Mouse (Mus musculus) ovary, postnatal 36 days (tissue): ENCODE data around the gene Prpf19.

ENCODE experiments used
- DNase-seq: peaks from one replicate; pipeline ENCODE4 v3.0.0; 2022; ENCODE audit warnings: low spot score, mixed read lengths

Prpf19 gene

DNA sequence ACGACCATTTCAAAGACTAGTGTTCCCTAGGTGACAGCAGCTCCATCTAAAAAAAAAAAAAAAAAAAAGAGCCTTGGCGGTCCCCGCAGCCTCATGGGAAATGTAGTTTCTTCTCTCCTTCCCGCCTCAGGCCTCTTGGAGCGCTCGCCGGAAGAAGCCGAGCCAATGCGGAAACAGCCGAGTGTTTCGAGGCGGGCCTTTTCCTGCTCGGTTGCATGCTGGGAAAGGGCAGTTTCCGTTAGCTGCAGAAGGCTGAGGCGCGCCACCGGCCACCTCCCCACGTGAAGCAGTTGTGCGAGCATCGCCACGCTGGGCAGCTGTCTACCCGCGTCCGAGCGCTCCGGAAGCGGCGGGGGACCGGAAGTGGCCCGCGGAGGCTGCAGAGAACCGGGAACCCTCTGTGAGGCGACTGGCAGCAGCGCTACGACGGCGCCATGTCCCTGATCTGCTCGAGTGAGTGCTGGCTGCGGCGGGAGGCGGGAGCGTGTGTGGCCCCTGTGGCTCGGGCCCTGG lies at the start of gene Prpf19:
Prpf19 (plus strand) TSS at position 216 of the 513 bp plus-strand sequence.
- DNase-seq: peak; percentile 97

- DNase-seq: no peak
Observed at GRCm38 (mm10) chr19:10845454-10845853, 49.6 kb upstream of the Prpf19 start.

DNA sequence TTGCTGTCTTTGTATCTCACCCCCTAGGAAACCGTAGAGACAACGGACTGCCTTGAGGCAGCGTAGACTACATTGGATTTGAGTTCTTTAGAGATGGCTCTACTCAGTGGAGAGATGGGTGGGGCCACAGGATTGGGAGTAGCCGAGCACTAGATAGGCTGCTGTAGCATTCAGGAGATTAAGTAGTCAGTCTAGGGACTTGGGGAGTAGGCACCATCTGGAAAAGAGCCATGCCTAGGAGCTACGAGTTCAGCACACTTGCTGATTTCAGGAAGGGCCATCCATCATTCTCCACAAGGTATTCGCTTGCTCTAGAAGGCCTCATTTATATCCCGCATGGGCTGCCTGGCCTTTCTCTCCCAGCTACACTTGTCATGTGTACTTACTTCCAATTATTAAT lies 48.9 kb upstream of the Prpf19 start:
- no peak for DNase-seq

- DNase-seq: peak; percentile 49
Observed at GRCm38 (mm10) chr19:10847311-10848087, 47.5 kb upstream of the Prpf19 start.

GRCm38 (mm10) chr19:10855422-10855821 lies 39.6 kb upstream of the Prpf19 start:
- DNase-seq: no peak

GRCm38 (mm10) chr19:10856520-10856919 lies 38.5 kb upstream of the Prpf19 start:
- DNase-seq: no peak

GRCm38 (mm10) chr19:10860072-10860497 lies 34.9 kb upstream of the Prpf19 start:
- no peak for DNase-seq

DNA sequence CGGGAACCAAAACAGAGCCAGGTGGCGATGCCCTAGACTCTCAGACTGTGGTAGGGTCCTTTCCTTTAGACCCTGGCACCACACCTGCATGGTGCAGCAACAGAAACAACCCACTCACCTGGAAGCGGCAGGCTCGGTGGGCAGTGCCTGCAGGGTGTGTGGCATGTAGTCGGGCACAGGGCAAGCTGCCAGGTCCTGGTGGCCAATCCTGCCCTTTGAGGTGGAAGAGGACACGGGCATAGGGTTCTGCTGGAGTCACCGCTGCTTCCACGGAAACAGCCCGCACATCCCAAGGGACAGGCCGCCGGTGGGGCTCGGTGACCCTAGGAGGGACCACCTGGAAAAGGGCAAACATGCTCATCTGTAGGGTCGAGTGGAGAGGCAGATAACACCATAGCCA lies 28.7 kb upstream of the Prpf19 start:
- no peak for DNase-seq

- DNase-seq: no peak
Observed at GRCm38 (mm10) chr19:10867946-10868622, 26.9 kb upstream of the Prpf19 start.

GRCm38 (mm10) chr19:10868623-10869141 lies 26.3 kb upstream of the Prpf19 start:
- DNase-seq: no peak

GRCm38 (mm10) chr19:10869241-10869885 lies 25.7 kb upstream of the Prpf19 start:
- DNase-seq: peak; percentile 80

- no peak for DNase-seq
Observed at GRCm38 (mm10) chr19:10869886-10870527, 25.0 kb upstream of the Prpf19 start, which contains the start of gene Tmem132a. Gene Tmem132a, minus strand, starts transcription at chr19:10869940.

DNA sequence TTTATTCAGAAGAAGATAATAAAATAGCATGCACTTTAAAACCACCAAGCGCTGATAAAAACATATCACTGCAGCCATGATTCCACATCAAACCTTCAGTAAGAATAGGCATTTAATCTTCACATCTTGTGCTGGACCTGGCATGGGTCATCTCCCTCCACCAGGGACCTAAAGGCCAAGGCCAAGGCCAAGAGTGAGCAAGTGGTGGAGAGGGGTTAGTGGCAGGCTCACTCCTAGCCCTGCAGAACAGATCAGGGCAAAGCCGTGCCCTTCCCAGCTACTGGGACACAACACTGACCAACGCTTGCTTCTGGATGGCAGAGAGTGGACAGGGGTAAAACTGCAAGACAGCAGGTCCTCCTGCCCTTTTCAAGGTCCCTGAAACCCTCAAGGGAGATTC lies 24.4 kb upstream of the Prpf19 start:
- no peak for DNase-seq

DNA sequence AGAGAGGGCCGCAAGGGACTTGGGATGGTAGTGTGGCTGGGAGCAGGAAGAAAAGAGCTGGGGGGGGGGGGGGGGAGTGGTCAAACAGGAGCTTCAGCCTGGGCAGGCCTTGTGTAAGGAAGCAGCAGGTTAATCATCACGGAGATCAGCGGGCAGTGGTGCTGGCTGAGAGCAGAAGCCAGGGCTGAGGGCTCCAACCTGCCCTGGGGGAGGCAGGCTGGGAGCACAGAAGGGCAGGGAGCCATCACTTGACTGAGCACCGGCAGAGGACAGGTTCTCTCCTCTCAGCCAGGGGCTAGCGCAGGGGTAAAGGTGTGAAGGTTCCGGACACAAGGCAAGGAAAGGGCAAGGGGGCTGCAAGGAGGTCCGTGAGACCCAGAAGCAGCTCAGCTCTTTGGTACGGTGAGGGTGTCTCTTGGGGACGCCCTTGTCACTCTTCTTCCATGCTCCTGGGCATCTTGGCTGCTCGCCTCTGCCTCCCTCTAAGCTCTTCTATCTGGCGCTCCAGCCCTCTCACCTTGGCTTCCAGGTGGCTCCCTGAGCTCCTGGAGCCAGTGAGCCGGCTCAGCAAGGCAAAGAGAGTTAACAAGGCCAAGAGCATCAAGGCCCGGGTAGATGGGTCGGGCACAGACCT lies 23.6 kb upstream of the Prpf19 start:
- no peak for DNase-seq

- no peak for DNase-seq
Observed at GRCm38 (mm10) chr19:10878201-10878837, 16.7 kb upstream of the Prpf19 start.

DNA sequence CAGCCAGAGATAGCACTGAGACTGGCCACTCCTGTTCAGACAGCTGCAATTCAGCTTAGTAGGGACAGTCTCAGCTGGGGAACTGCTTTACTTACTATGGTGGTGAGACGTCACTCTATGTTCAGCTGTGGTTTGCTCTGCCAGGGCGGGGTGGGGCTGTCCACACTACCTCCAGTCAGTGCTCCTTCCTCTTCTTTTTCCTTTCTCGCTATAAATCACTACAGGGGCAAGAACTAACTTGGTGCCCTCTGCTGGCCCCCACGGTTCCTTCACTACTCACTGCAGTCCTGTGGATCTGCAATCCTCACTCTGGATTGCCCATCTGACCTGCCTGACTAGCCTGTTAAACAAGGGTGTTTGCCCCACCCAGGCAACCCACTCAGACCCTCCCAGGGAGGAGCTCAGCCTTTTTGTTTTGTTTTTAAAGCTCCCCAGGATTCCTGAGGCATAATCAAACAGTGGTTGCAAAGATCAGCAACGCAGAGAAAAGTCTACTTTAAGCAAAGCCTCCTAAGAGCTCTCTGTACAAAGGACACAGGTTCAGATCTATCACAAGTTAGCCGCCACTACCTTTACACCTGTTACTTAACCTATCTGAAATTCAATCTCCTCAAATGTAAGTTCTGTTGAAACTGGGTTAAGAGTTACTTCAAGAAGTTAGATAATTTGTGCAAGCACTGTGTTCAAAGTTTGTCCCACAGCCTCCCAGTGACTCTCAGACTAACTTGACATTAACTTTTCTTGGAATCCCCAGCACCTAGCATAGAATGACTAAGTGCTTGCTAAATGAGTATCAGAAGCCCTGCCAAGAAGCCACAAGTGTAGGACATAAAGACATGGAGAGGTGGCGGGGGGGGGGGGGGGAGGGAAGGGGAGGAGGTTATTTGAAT lies 14.7 kb upstream of the Prpf19 start:
- DNase-seq: peak; percentile 40

DNA sequence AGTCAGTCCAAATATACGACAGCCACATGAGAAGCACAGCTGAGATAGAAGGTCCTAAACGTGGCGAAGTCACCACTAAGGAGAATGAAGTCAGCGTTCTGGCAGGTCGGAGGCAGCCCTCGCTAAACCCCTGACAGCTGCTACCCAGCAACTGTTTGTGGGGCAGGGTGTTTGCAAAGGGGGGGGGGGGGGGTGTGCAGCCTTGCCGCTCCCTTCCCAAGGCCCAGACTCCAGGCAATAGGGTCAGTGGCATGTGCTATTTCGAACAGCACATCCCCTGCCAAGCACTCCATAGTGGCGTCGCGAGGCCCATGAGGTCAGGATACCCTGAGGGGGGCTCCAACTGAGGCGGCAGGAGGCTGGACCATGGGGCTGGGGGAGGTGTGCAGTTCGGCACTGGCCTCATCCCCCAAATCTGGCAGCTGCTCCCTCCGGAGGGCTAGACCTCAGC lies 14.0 kb upstream of the Prpf19 start:
- no peak for DNase-seq

GRCm38 (mm10) chr19:10881426-10882154 lies 13.4 kb upstream of the Prpf19 start, which contains the start of gene Tmem109:
Gene Tmem109, minus strand, starts transcription at chr19:10882001.
- peak; percentile 90 for DNase-seq

- DNase-seq: no peak
Observed at GRCm38 (mm10) chr19:10892201-10892600, 2.8 kb upstream of the Prpf19 start.
